Mouse (Mus musculus) G1E-ER4 (cell line): ENCODE data around the gene Nfix. TPM values are rescaled to one million over a fixed set of nuclear protein-coding genes. Genes with fewer than 3 reads are reported as not detected.
A peak's percentile ranks its signal among the peaks of the same experiment; 100 is the strongest.

Source experiments
- GATA1 ChIP-seq: IDR thresholded peaks from one replicate; pipeline ENCODE4 v1.8.0; 2012; ENCODE audit warnings: low read length, inconsistent platforms
- polyA plus RNA-seq: library from polyadenylated mRNA; stranded (reverse); fragments of >175 nt; gene quantifications from 2 replicates; pipeline ENCODE4 v1.2.3, GENCODE M21; 2012

Nfix gene
- polyA plus RNA-seq, 1 experiment, result 16.4 TPM

- TF ChIP-seq GATA1, result no peak
Measured at GRCm38 (mm10) chr8:84731371-84732177, 68.6 kb downstream of the Nfix start.

GRCm38 (mm10) chr8:84730541-84731370, 69.4 kb downstream of the Nfix start:
- TF ChIP-seq GATA1, result peak; percentile 92

GRCm38 (mm10) chr8:84729921-84730362, 70.2 kb downstream of the Nfix start:
- TF ChIP-seq GATA1, result no peak

GRCm38 (mm10) chr8:84728474-84728873, 71.7 kb downstream of the Nfix start:
- no peak for TF ChIP-seq GATA1

GRCm38 (mm10) chr8:84725941-84726259, 74.2 kb downstream of the Nfix start:
- TF ChIP-seq GATA1, result no peak

GRCm38 (mm10) chr8:84725246-84725940, 74.8 kb downstream of the Nfix start:
- TF ChIP-seq GATA1, result no peak

GRCm38 (mm10) chr8:84724683-84725082, 75.5 kb downstream of the Nfix start:
- no peak for TF ChIP-seq GATA1

GRCm38 (mm10) chr8:84723571-84723900, 76.6 kb downstream of the Nfix start:
- no peak for TF ChIP-seq GATA1

GRCm38 (mm10) chr8:84722850-84723570, 77.1 kb downstream of the Nfix start, which contains the start of gene G430095P16Rik:
Gene G430095P16Rik (plus strand): TSS chr8:84723007.
- TF ChIP-seq GATA1, result no peak

- no peak for TF ChIP-seq GATA1
Measured at GRCm38 (mm10) chr8:84722530-84722849, 77.7 kb downstream of the Nfix start.

- TF ChIP-seq GATA1, result no peak
Measured at GRCm38 (mm10) chr8:84718959-84719690, 81.0 kb downstream of the Nfix start.

- no peak for TF ChIP-seq GATA1
Measured at GRCm38 (mm10) chr8:84718476-84718875, 81.7 kb downstream of the Nfix start.

- no peak for TF ChIP-seq GATA1
Measured at GRCm38 (mm10) chr8:84716790-84717189, 83.4 kb downstream of the Nfix start.

- no peak for TF ChIP-seq GATA1
Measured at GRCm38 (mm10) chr8:84715893-84716468, 84.2 kb downstream of the Nfix start.
